Mouse (Mus musculus) regulatory T cell (primary cell): ENCODE results near the gene Creb3l2.

Source experiments
- in situ Hi-C: fragments of 300-600 bp; cut with MboI, MseI; formaldehyde crosslinking; loops from one replicate; pipeline ENCODE4 v1.15.1; 2025; ENCODE audit warnings: high pct_unique_total_duplicates

Gene Creb3l2

DNA sequence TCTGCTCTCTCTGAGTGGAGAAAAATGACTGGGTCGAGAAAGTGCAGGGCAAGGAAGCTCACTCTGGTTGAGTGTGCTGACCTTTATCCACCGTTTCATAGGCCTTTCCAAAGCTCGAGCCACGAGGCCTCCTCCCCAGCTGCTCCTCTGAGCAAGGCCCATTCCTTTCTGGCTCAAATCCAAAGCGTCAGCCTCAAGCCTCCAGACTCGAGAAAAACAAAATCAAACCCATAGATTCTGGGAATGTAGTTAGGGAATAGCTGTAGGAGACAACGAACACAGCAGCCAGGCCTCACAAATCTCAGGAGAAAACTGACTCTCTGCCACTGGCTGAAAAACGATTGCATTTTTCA is 115.4 kb downstream of the Creb3l2 start:
- in situ Hi-C loops: no loop called here

DNA sequence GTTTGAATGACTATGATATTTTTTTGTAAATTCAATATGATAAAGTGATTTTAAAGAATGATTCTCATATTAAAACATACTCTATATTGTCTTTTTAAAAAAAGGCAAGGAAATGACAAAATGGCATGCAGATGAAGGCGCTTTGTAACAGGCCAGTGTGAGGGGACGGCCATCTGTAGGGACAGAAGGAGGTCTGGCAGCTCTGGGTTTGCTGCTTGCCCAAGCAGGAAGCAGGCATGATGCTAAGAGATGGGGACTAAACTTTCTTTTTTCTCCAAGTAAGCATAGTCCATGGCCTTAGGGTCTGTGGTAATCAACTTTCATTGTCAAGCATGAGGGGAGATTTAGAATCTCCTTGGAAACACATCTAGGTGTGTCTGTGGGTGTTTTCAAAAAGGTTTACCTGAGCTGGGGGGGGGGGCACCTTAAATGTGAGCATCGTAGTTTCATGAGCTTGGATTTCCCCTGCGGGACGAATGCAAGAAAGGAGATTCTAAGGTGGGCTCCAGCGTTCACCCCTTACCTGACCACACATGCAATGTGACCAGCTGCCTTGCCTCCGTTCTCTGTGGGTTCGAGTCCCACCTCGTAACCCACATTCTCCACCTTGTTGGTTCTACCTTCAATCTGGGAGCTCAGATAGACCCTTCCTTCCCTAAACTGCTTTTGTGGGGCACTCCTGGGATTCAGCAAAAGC is 115.9 kb downstream of the Creb3l2 start:
- in situ Hi-C loops: no loop called here

DNA sequence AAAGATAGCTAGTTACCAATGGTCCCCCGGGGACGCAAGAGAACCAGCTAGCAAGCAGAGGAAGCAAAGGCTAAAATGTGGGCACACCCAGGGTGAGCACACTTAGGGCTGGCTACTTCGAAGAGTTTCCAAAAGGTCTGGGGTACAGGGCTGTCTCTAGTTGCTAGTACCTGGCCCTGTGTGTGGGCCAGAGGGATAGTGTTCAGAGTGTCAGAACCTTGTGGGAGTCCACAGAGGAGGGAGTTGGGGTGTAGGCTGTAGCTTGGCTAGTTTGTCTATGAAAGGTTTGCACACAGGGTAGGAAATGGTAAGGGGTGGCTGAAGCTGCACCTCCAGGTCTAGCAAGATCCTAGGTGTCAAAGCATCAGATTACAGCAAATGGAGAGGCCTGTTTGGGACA is 116.9 kb downstream of the Creb3l2 start:
- in situ Hi-C loops: no loop called here

DNA sequence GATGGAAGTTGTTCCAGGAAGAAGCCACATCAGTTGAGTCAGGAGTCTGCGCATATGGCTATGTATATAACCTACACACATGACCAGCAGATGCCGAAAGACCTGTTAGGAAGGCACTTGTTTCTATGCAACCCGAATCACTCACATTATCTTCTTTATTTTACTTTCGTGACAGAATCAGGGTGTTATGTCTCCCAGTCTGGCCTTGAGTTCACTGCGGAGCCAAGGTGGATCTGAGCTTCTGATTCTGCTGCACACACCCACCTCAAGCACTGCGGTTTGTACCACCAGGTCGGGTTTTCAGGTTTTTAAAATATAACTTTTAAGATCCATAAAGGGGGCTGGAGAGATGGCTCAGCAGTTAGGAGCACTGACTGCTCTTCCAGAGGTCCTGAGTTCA is 119.3 kb downstream of the Creb3l2 start:
- in situ Hi-C loops: no loop called here

DNA sequence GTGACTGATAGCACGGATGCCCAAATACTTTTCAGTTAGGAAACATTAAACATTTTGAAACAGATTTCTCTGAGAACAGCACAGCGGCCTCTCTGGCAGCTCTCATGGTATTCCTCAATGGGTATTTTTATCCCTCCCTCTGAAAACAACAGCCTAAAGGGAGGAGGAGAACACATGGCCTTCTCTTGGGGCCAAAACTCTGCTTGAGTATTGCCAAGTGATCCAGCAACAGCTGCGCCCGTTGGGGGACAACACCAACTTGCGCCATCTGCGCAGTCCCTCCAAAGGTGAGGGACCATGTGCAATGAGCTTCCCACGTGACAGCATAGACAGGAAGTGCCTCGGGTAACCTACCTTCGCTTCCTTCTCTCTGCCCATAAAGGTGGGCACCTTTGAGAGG is 119.9 kb downstream of the Creb3l2 start:
- in situ Hi-C loops: no loop called here

DNA sequence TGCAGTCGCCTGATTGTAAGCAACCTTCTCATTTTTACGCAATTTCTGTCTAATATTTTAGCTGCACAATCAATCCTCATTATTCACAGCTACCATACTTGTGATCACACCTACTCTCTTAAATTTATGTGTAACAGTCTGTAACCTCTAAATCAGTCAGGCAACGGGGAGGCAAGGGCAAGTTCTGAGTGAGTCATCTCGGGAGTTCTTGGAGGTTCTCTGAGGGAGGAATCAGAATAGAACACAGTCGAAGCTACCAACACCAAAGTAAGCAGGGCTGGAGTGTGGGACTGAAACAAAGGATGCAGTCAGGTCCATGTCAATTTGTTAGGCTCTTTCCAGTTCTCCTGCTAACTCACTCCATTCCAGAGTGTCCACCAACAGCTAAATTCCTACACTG is 124.0 kb downstream of the Creb3l2 start:
- in situ Hi-C loops: no loop called here

DNA sequence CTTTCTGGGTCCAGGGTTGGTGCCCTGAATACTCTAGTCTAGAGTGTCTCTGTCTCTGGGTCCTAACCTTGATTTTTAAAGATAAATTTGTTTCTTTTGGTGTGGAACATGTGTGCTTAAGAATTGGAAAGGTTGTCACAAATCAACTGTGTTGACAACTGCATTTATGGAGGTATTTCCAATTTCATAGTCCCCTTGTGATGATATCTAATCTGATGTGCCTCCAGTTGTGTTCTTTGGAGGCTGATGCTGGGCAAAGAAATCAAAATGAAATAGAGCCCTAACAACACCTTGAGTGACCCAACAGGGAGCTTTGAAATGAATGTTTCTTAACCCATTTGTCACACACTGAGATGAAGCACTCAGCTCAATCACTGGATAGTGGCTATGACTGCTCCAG is 126.5 kb downstream of the Creb3l2 start:
- in situ Hi-C loops: no loop called here

DNA sequence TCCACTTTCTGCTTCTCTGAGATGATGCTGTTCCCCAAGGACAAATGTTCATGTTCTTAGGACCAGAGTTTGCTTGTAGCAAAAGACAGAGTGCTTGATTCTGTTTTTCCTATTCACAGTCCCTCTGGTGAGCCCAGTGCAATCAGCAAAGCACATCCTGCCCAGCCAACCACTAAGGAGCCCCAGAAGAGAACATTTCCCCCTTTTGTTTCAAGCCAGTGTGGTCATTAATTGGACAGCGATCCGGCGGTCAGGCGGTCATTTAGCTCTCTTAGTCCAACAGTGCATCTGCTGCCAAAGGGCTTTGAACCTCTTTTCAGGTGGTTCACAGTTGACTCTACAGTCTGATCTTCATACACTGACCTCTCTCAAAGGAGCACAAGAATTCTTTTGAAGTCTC is 131.3 kb downstream of the Creb3l2 start:
- in situ Hi-C loops: no loop called here

DNA sequence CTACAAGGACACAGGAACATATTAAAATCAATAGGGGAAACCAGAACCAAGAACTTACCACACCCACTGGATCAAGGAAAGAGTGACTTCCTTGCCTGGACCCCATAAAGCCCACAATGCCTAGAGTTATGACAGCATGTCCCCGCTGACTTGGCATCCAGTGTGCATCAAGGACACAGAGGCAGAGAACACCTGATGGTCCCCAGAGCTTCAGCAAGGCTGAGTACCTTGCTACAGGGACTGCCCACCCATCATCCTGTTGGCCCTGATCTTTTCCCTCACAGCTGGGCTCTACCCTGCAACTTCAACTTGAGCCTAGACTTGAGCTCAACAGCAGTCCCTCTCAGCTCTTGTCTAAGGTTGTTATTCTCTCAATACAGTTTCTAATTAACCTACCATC is 135.3 kb downstream of the Creb3l2 start:
- in situ Hi-C loops: no loop called here

DNA sequence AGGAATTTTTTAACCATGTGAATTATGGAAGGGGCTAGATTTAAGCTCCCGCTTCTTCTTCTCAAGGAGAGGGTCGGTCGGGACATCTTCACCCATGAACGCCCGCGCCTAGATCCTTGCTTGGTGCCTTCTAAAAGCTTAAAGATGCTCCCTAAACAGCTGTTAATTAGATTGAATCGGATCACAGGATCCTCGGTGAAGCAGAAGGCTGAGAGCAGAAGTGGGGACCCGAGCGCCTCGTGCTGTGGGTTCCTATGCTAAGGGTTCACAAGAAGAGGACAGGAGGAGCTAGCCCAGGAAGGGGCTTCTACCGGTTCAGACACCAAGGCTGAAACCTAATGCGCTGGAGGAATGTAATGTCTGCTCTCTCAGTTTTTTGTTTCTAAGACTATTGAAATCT is 141.5 kb downstream of the Creb3l2 start:
- in situ Hi-C loops: no loop called here

DNA sequence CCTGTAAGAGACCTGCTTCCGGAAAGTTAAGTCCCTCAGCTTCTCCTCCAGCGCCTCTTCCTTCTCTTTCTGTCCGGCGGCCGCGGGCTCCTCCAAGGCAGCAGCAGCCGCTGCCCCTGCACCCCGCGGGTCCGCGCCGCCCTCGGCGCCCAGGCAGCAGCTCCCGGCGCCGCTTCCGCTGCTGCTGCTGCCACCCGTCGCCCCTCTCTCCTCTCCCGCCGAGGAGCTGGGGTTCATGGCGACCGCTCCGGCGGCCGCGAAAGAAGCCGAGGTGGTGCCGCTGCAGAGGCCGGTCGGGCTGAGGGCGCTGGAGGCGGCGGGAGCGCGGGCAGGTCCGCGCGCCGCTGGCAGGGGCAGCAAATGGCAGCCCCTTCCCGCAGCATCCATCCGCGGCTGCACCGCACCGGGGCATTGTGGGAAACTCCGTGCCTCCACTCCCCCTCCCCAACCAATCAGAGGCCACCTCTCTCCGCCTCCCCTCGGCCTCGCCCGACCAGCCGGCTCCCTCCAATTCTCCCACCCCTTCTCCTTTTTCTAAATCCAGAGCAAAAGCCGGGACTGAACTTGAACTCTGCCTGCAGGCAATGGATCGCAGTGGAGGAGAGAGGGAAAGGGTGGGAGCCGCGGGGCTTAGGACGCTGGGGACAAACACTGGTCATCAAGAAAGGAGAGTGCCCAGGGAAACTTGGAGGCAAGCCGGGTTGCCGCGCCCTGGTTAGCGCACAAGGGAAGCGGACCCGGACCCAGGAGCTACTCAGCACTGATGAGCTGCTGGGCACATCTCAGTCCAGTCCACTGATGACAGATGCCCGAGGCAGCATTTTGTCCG is 142.2 kb downstream of the Creb3l2 start, which contains the start of gene Dgki:
Gene Dgki (minus strand): TSS at position 623 of the 829 bp plus-strand sequence.
- in situ Hi-C loops: no loop called here

DNA sequence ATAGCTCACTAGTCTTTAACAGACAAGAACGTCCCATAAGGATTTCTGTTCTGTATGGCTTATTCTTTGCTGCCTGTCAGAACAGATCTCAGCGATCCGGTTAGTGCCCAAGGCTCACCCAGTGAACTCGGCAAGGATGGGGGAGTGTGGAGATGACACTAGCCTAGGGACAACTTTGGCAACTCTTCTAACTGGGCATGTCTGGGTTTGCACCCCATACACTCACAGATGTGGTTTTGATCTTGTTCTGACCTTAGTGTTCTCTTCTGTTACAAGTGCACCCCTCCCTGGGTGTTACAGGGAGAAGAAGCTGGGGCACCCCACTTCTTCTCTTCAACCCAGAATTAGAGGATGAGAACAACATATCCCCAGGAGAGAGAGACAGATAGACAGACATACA is 143.0 kb downstream of the Creb3l2 start:
- in situ Hi-C loops: no loop called here

DNA sequence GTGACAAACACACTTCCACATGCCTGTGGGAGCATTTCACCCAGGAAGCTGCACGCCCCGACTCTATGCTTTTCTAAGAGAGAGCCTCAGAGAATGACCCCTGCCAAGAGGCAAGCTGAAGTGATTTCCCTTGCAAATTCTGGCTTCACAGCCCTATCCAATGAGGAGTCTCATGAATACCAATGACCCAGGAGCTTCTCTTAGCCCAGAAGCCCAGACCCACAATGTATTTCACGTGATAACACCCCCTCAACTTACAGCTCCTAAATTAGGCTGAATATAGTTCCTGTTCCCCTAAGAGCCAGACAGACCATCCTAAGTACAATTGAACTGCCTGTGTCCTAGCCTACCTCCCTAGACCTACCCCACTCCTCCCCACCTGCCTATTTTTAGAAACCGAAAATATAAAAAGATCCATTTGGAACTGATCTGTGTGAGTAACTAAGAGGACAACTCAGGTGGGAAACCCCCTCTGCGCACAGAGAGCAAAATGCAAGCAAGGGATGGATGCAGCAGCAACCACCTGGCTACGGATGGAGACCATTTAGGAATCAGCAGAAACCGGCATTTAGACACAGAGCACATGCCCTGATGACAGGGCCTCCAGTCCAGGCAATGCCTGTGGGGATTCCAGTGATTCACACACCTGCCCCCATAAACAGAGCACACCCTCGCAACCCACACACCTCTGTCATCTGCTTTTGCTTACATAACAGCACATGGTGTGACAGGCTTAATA is 144.0 kb downstream of the Creb3l2 start:
- in situ Hi-C loops: no loop called here

DNA sequence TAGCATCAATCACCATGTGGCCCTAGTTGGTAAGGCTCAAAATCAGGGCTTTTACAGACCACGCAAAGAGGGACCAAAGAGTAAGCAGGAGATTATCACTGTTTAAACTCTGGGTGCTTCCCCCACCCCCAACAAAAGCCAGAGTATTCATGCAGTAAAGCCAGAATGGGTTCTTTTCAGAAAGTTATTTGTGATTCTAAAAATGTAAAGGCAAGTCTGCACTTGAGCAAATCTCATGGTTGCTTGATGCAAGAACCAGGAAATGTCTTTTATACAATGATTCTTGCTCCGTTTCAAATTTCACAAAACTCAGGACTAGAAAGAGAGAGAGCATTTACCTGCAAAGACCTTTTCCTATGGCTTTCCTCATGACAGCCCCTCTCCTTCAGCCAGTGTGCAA is 149.9 kb downstream of the Creb3l2 start:
- in situ Hi-C loops: no loop called here

DNA sequence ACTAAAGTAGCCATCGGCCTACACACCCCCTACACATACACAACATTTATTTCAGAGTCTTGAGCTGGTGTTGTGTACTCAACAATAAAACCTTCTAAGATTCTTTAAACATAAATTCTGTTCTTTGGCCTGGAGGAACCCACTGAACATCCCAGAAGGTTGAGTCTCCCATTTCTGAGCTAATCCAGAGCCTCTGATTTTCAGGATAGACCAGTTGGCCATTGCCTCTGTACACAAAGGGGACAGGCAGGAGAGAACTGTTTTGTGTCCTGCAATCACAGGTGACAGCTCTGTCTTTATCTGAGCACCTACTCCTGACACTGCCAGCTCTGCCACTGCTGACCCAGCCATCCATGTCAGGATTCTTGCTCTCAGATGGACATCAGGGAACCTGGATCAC is 150.8 kb downstream of the Creb3l2 start:
- in situ Hi-C loops: no loop called here

DNA sequence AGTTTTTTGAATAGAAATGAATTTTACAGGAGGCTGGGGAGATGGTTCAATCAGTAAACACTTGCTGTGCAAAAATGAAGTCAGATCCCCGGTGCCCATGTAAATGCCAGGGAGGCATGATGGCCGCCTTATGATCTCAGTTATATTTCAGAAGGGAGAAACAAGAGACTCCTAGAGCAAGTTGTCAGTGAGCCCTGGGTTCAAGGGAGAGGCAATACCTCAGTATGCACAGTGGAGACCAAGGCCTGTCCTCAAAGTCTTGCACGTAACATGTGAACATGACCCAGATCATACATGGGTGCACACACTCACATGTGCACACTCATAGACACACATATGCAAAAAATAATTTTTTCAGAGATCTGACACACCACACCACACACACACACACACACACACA is 151.3 kb downstream of the Creb3l2 start:
- in situ Hi-C loops: no loop called here

DNA sequence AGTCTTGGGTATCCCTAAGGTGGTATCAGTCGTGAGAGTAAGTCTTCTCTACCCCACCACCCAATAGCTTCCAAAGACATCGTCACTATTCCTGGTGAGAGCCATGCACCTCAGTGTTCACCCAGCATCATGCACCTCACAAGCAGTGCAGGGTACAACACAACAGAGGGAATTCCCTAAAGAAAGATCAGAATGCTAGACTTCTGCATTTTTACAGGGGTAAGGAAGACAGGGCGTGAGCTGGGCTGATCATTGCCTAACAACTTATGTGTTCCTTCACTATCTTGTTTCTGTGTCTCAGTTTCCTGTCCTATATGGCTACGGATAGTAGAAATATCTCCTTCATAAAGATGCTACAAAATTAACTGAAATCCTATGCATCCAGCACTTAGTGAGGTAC is 155.8 kb downstream of the Creb3l2 start:
- in situ Hi-C loops: no loop called here

DNA sequence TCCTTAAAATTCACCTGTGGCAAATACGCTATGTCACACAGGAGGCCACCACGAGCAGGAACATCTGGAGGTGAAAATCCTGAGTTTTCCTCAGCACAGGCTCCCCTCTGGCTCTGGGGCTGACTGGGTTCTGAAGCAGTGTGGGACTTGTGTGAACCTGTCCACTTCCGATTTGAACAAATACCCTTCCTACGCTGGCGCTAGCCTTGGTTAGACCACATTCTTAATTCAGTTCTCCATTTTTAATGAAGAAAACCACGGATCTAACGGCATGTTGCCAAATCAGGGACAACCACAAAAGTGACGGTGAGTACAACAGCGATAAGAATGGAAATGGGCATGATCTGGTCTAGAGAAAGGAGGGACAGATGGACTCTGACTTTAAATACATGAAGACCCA is 157.1 kb downstream of the Creb3l2 start:
- in situ Hi-C loops: no loop called here

DNA sequence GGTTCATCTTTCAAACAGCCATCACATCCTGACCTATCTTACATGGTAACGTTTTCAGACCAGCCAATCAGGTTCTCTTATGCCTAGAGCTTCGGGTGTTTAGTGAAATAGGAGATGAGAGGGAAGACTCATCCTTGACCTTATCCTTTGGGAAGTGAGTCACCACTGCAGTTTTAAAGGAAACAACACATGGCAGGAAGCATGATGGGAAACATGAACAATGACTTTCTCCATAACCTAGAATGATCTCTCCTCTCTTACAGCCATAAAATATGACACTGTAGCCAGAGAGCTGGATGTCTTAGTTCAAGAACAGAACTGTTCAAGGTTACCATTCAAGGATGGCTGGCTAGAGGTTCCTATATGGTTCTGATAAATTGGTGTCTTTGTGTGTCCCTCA is 158.6 kb downstream of the Creb3l2 start:
- in situ Hi-C loops: no loop called here

DNA sequence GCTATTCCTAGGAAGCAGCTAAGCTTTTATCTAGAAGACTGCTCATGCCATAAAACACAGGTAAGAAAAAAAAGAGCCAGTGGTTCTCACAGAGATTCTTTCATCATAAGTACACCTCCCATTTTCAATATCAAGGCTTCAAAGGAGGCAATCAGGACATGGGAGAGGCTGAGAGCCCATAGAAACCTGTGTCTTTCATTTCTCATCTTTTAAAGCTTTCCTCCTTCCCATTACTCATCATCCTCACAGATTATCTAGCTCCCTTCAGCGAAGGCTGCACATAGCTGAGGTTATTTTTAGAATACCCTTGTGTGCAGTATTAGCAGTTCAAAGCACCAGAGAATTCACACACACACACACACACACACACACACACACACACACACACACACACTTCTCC is 159.3 kb downstream of the Creb3l2 start:
- in situ Hi-C loops: no loop called here
